Mouse (Mus musculus): ENCODE data around the gene Phldb2. TPM values are rescaled to one million over a fixed set of nuclear protein-coding genes. Genes with fewer than 3 reads are reported as not detected.

Phldb2 gene
- polyA plus RNA-seq, 1 experiment from 2014 or later, result 9.5 TPM

- Histone ChIP-seq H3K36me3 (ENCODE audit: control insufficient read depth, insufficient read depth) (no peaks in the 10 kb centered on the region), H3K27me3 (replicated peaks; ENCODE audit: control insufficient read depth, insufficient read depth, low read length) (no peaks in the 10 kb centered on the region), H3K9me3 (ENCODE audit: control insufficient read depth) (no peaks in the 10 kb centered on the region), H3K4me1 (replicated peaks; ENCODE audit: control insufficient read depth, insufficient read depth, low read length) (no peaks in the 10 kb centered on the region), H3K4me2 (replicated peaks; ENCODE audit: low read depth) (no peak overlapping the region), H3K9ac (ENCODE audit: low read depth, low read length) (no peak overlapping the region), H3K4me3 (ENCODE audit: low read depth, low read length) (no peak overlapping the region), H3K27ac (ENCODE audit: low read depth, low read length) (no peak overlapping the region)
- no peak for TF ChIP-seq CTCF (IDR thresholded peaks at IDR 0.05; ENCODE audit: low read depth)
- 74% methylated on average over 4 of the region's 4 CpGs for WGBS
- no peak for ATAC-seq
Measured at GRCm38 (mm10) chr16:45890471-45891200, 62.8 kb downstream of the Phldb2 start.

- 54% methylated on average over 4 of the region's 4 CpGs for WGBS
- no peaks in the 10 kb centered on the region for H3K9me3 ChIP-seq (ENCODE audit: control insufficient read depth)
- H3K36me3 ChIP-seq (ENCODE audit: control insufficient read depth, insufficient read depth), result no peaks in the 10 kb centered on the region
- H3K27me3 ChIP-seq (replicated peaks; ENCODE audit: control insufficient read depth, insufficient read depth, low read length), result no peaks in the 10 kb centered on the region
- H3K4me1 ChIP-seq (replicated peaks; ENCODE audit: control insufficient read depth, insufficient read depth, low read length), result no peaks in the 10 kb centered on the region
- no peak overlapping the region for H3K27ac ChIP-seq (ENCODE audit: low read depth, low read length)
- no peak overlapping the region for H3K9ac ChIP-seq (ENCODE audit: low read depth, low read length)
- H3K4me3 ChIP-seq (ENCODE audit: low read depth, low read length), result no peak overlapping the region
- ATAC-seq, result no peak
- no peak for TF ChIP-seq CTCF (IDR thresholded peaks at IDR 0.05; ENCODE audit: low read depth)
- H3K4me2 ChIP-seq (replicated peaks; ENCODE audit: low read depth), result no peak overlapping the region
Measured at GRCm38 (mm10) chr16:45889636-45890035, 63.8 kb downstream of the Phldb2 start.

GRCm38 (mm10) chr16:45886599-45886998 is 66.8 kb downstream of the Phldb2 start:
- H3K9ac ChIP-seq (ENCODE audit: low read depth, low read length), result no peak overlapping the region
- no peaks in the 10 kb centered on the region for H3K27me3 ChIP-seq (replicated peaks; ENCODE audit: control insufficient read depth, insufficient read depth, low read length)
- H3K36me3 ChIP-seq (ENCODE audit: control insufficient read depth, insufficient read depth), result no peaks in the 10 kb centered on the region
- no peak for TF ChIP-seq CTCF (IDR thresholded peaks at IDR 0.05; ENCODE audit: low read depth)
- no peaks in the 10 kb centered on the region for H3K9me3 ChIP-seq (ENCODE audit: control insufficient read depth)
- WGBS, result 40% methylated on average over 5 of the region's 5 CpGs
- no peak overlapping the region for H3K4me2 ChIP-seq (replicated peaks; ENCODE audit: low read depth)
- 0 out of 2 replicates have a peak, but pooled peaks cover 3% of the 10 kb centered on the region for H3K4me1 ChIP-seq (replicated peaks; ENCODE audit: control insufficient read depth, insufficient read depth, low read length)
- no peak overlapping the region for H3K4me3 ChIP-seq (ENCODE audit: low read depth, low read length)
- no peak overlapping the region for H3K27ac ChIP-seq (ENCODE audit: low read depth, low read length)
- peak; percentile 41; the same call in 1 of the 2 replicates for ATAC-seq

GRCm38 (mm10) chr16:45884194-45884593 is 69.2 kb downstream of the Phldb2 start:
- no peak for TF ChIP-seq CTCF (IDR thresholded peaks at IDR 0.05; ENCODE audit: low read depth)
- H3K27ac ChIP-seq (ENCODE audit: low read depth, low read length), result no peak overlapping the region
- no peaks in the 10 kb centered on the region for H3K27me3 ChIP-seq (replicated peaks; ENCODE audit: control insufficient read depth, insufficient read depth, low read length)
- no peak overlapping the region for H3K9ac ChIP-seq (ENCODE audit: low read depth, low read length)
- 0 out of 2 replicates have a peak, but pooled peaks cover 6% of the 10 kb centered on the region for H3K4me1 ChIP-seq (replicated peaks; ENCODE audit: control insufficient read depth, insufficient read depth, low read length)
- ATAC-seq, result no peak
- H3K4me3 ChIP-seq (ENCODE audit: low read depth, low read length), result no peak overlapping the region
- H3K9me3 ChIP-seq (ENCODE audit: control insufficient read depth), result no peaks in the 10 kb centered on the region
- no peak overlapping the region for H3K4me2 ChIP-seq (replicated peaks; ENCODE audit: low read depth)
- H3K36me3 ChIP-seq (ENCODE audit: control insufficient read depth, insufficient read depth), result no peaks in the 10 kb centered on the region
- 77% methylated on average over 2 of the region's 2 CpGs for WGBS

GRCm38 (mm10) chr16:45881177-45881832 is 72.1 kb downstream of the Phldb2 start:
- WGBS, result 77% methylated on average over 7 of the region's 7 CpGs
- Histone ChIP-seq H3K27ac (ENCODE audit: low read depth, low read length) (no peak overlapping the region), H3K9me3 (ENCODE audit: control insufficient read depth) (no peaks in the 10 kb centered on the region), H3K4me3 (ENCODE audit: low read depth, low read length) (no peak overlapping the region), H3K27me3 (replicated peaks; ENCODE audit: control insufficient read depth, insufficient read depth, low read length) (no peaks in the 10 kb centered on the region), H3K4me1 (replicated peaks; ENCODE audit: control insufficient read depth, insufficient read depth, low read length) (0 out of 2 replicates have a peak, but pooled peaks cover 6% of the 10 kb centered on the region), H3K4me2 (replicated peaks; ENCODE audit: low read depth) (no peak overlapping the region), H3K9ac (ENCODE audit: low read depth, low read length) (no peak overlapping the region), H3K36me3 (ENCODE audit: control insufficient read depth, insufficient read depth) (no peaks in the 10 kb centered on the region)
- no peak for TF ChIP-seq CTCF (IDR thresholded peaks at IDR 0.05; ENCODE audit: low read depth)
- no peak for ATAC-seq

GRCm38 (mm10) chr16:45880101-45880751 is 73.2 kb downstream of the Phldb2 start:
- Histone ChIP-seq H3K27ac (ENCODE audit: low read depth, low read length) (no peak overlapping the region), H3K4me1 (replicated peaks; ENCODE audit: control insufficient read depth, insufficient read depth, low read length) (0 out of 2 replicates have a peak, but pooled peaks cover 6% of the 10 kb centered on the region), H3K9ac (ENCODE audit: low read depth, low read length) (no peak overlapping the region), H3K27me3 (replicated peaks; ENCODE audit: control insufficient read depth, insufficient read depth, low read length) (no peaks in the 10 kb centered on the region), H3K4me2 (replicated peaks; ENCODE audit: low read depth) (no peak overlapping the region), H3K36me3 (ENCODE audit: control insufficient read depth, insufficient read depth) (no peaks in the 10 kb centered on the region), H3K4me3 (ENCODE audit: low read depth, low read length) (no peak overlapping the region), H3K9me3 (ENCODE audit: control insufficient read depth) (no peaks in the 10 kb centered on the region)
- 90% methylated on average over 6 of the region's 6 CpGs for WGBS
- ATAC-seq, result no peak
- TF ChIP-seq CTCF (IDR thresholded peaks at IDR 0.05; ENCODE audit: low read depth), result no peak

Data from intestine, postnatal 0 days (tissue).